Mouse (Mus musculus) small intestine, adult 2 months (tissue): Measurements from ENCODE around the gene Psmd3.

Experiments used
- CTCF ChIP-seq: fragments of 200-500 bp; IDR thresholded peaks from 2 replicates; pipeline ENCODE4 v1.5.1; 2012; ENCODE audit warnings: low read depth, mild to moderate bottlenecking, control low read depth, inconsistent platforms, low read length, moderate library complexity, mixed read lengths; ENCODE audit not compliant: insufficient replicate concordance, insufficient read length; ENCODE audit errors: extremely low read depth
- POLR2A ChIP-seq: fragments of 200-500 bp; IDR thresholded peaks from 2 replicates; pipeline ENCODE4 v1.6.1; 2012; ENCODE audit warnings: low read depth, mild to moderate bottlenecking, control low read depth, inconsistent platforms, low read length, moderate library complexity

DNA sequence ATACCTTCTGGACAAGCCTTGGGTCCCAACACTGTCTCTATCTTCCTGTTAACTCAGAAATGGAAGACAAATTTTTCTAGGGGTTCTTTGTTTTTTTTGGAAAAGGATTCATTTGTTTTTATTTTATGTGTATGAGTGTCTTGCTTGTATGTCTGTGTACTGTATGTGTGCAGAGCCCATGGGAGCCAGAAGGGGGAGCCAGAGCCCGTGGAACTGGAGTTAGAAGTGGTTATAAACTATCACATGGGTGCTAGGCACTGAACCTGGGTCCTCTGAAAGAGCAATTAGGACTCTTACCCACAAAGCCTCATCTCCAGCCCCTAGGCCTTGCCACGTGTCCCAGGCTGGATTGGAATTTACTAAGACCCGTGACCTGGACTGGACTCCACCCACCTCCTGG, 51.7 kb downstream of the Psmd3 start:
- TF ChIP-seq CTCF, result peak; percentile 35; the same call in 1 of the 2 replicates
- TF ChIP-seq POLR2A, result no peak
